Mouse (Mus musculus) testis, adult 2 months (tissue): ENCODE measurements around the gene Galnt17.

ENCODE experiments used
- CTCF ChIP-seq: fragments of 200-500 bp; IDR thresholded peaks from 2 replicates; pipeline ENCODE4 v1.5.1; 2012; ENCODE audit warnings: low read depth, mild to moderate bottlenecking, inconsistent platforms, low read length, moderate library complexity; ENCODE audit not compliant: control insufficient read depth, insufficient read depth, insufficient replicate concordance
- POLR2A ChIP-seq: fragments of 200-500 bp; IDR thresholded peaks from 2 replicates; pipeline ENCODE4 v1.6.1; 2012; ENCODE audit warnings: low read depth, mild to moderate bottlenecking, inconsistent platforms, low read length, moderate library complexity; ENCODE audit not compliant: control insufficient read depth

- no peak for TF ChIP-seq CTCF
- TF ChIP-seq POLR2A: no peak
Measured at GRCm38 (mm10) chr5:130950421-130950820, 357.9 kb downstream of the Galnt17 start.
